Mouse (Mus musculus) layer of hippocampus, adult 2 months (tissue): Measurements from ENCODE around the gene Gsn. TPM values are rescaled to one million over a fixed set of nuclear protein-coding genes. Genes with fewer than 3 reads are reported as not detected.

Source experiments
- DNase-seq, 2 experiments: peaks; one replicate each; pipeline ENCODE4 v3.0.0; 2022; ENCODE audit warnings: low spot score in 2 of 2
- H3K27ac ChIP-seq: fragments of 200-600 bp; 2 replicates; pipeline ENCODE4 v1.8.1; 2022
- H3K4me3 ChIP-seq: fragments of 200-600 bp; 2 replicates; pipeline ENCODE4 v1.8.1; 2022; ENCODE audit warnings: mild to moderate bottlenecking
- CTCF ChIP-seq: fragments of 200-600 bp; conservative IDR thresholded peaks from 2 replicates; pipeline ENCODE4 v1.8.1; 2022; ENCODE audit warnings: antibody characterized with exemption, mild to moderate bottlenecking, moderate library complexity
- total RNA-seq, 2 experiments: library from RNA; stranded (reverse); gene quantifications; 2 replicates each; pipeline ENCODE4 v1.2.3; 2021

The Gsn gene
- total RNA-seq, 2 experiments from 2014 or later = 46.5 to 49.1 TPM

DNA sequence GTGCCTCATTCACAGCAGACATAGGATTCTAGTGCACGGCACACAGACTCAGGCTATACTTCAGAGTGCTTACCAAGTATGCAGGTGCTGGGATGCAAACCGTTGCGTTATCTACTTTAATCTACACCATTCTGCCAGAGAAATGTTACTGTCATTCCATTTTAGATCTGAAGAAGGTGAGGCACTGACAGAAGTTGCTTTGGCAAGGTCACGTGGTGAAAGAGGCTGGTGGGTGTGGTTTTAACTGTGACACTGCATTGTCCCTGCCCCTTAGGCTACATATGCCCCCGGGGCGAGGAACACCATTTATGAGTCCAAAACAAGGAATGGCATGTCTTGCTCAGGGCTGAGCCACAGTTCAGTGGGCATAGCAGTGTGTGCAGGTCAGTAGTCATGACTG lies 16.7 kb downstream of the Gsn start:
- H3K27ac ChIP-seq = peak overlapping the region; percentile 84

DNA sequence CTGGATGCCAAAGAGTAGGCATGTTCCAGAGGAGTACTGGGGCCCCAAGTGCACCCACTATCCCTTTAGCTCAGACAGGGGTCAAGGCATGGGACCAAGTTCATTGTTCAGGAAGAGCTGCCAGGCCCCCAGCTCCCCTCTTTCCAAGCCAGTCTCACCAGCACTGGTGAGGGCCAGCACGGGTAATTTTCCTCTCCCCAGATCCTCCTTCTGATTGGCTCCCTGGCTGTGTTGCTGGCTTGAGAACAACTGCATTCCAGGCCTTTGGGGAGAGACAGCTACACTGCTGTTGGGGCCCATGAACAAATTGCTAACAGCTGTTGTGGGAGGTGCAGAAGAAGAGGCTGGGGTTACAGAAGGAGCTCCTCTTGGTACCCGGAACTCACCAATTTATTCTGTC lies 17.4 kb downstream of the Gsn start:
- H3K27ac ChIP-seq = peak overlapping the region; percentile 84
- TF ChIP-seq CTCF = no peak
- no peak overlapping the region for H3K4me3 ChIP-seq
- DNase-seq = peak in 1 of 2 experiments; percentile 32

More for the DNA sequence above, 16.7 kb downstream of the Gsn start:
- no peak for TF ChIP-seq CTCF
- DNase-seq = no peak
- H3K4me3 ChIP-seq = no peak overlapping the region

DNA sequence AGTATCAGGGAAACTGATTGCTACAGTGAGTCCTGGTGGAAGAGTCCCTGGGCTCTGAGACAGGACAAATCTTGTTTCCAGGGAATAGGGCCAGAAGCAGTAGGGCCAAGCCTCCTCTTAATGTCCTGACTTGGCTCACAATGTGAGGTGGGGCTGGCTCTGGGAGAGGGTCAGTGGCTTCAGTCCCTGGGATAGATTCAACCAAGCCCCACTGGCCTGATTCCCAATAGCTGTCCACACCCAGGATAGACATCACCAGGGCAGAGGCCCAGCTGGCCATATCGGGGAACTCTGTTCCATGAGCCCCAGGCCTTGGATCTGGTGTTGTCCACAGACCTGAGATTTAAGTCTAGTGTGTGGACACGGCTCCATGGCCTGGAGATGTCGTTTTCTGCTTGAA lies 21.5 kb downstream of the Gsn start:
- no peak for TF ChIP-seq CTCF
- Histone ChIP-seq H3K27ac (peak overlapping the region; percentile 50), H3K4me3 (no peak overlapping the region)
- no peak for DNase-seq

DNA sequence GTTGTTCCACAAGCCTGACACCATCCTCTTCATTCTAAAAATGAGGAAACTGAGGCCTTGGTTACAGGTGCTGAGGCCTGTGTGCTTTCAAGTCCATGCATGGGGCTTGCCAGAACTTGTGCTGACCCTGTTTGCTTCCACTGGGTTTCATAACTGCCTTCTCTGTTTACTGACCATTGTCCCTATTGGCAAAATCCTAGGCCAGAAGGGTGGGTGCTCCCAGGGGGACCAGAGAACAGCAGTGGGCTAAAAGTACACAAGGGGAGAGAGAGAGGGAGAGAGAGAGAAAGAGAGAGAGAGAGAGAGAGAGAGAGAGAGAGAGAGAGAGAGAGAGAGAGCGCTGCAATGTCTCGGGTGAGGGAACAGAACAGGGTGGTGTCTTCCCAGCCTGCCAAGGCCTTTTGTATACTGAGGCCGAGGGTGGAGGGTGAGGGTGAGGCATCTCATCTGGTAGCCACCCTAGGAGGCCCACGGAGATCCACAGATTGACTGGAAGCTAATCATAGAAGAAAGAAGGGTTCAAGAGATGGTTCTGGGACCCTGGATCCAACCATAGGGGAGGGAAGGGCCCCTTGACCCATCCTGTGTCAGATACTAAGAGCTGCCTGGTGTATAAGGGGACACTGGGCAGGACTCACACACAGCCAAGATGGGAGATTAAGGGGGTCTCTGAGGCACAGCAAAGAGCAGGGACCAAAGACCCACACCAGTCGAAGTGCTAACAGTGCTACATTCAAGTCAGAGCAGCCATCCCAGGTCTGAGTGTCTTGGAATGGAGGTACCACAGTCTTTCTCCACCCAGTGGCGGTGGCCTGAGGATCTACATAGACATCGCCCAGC lies 22.4 kb downstream of the Gsn start:
- peak overlapping the region; percentile 50; the same call in 1 of the 2 replicates for H3K27ac ChIP-seq
- no peak for DNase-seq
- no peak overlapping the region for H3K4me3 ChIP-seq
- TF ChIP-seq CTCF = no peak

DNA sequence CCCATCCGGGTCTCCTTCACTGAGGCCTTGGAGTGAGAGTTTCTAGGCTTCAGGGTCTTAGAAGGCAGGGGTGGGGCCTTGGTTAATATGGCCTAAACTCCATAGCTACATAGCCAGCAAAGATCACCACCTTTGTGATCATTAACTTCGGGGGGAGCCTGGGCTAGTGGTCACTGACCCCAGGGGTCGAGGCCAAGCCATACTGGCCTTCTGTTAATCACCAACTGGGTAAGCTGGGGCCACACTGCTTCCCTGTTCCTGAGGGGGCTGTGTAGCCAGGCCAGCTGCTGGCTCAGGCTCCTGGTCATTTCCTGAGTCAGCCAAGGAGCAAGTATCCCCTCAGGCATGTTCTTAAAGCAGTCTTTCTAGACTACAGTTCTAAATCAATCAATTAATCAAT lies 23.8 kb downstream of the Gsn start:
- no peak for TF ChIP-seq CTCF
- no peak overlapping the region for H3K4me3 ChIP-seq
- H3K27ac ChIP-seq = peak overlapping the region; percentile 62; the same call in 1 of the 2 replicates
- no peak for DNase-seq

DNA sequence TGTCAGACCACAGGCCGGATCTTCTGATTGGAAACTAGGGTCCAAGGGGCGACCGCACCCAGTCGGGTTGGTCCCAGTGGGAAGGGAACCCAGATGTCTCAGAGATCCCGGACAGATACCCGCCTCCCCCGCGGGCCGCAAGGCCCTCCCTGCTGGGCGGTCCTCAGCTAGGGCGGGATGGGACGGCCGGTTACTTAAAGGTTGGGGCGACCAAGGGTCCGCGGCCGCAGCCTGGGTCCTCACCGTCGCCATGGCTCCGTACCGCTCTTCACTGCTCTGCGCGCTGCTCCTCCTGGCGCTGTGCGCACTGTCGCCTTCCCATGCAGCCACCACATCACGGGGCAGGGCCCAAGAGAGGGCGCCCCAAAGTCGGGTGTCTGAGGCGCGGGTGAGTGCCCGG lies 26.0 kb downstream of the Gsn start:
- TF ChIP-seq CTCF = no peak
- Histone ChIP-seq H3K27ac (peak overlapping the region; percentile 62; the same call in 1 of the 2 replicates), H3K4me3 (peak overlapping the region; percentile 46)
- no peak for DNase-seq

DNA sequence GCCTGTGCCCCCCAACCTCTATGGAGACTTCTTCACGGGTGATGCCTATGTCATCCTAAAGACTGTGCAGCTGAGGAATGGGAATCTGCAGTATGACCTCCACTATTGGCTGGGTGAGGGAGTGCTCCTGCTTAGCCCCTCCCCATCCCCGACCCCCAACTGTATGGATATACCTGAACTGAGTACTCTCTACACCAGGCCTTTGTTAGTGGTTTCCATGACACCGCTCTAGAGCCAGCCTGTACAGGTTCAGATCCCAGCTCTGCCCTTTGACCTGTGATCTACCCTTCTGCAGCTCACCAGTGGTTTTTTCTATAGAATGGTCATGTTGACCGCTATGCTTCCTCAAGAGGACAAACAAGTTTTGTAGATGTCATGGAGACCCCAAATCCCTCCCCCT lies 27.8 kb downstream of the Gsn start:
- no peak overlapping the region for H3K27ac ChIP-seq
- no peak overlapping the region for H3K4me3 ChIP-seq
- TF ChIP-seq CTCF = no peak
- DNase-seq = no peak

DNA sequence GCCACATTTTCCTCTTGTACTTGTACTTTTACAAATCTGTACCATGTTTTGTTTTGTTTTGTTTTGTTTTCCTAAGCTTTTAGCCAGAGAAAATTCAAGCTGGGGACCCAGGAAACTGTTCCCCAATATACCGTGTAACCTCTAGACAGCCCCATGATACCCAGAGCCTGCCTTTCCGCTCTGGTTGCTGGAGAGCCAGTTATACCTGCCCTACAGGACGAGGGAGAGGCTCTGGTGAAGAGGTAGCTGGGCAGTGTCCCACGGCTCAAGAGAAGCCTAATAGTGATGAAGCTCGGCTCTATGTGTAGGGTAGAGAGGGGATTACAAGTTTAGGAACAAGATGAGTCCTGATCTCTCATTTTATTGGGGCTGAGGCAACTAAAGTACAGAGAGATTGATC lies 29.0 kb downstream of the Gsn start:
- no peak overlapping the region for H3K4me3 ChIP-seq
- no peak overlapping the region for H3K27ac ChIP-seq
- no peak for TF ChIP-seq CTCF
- no peak for DNase-seq

DNA sequence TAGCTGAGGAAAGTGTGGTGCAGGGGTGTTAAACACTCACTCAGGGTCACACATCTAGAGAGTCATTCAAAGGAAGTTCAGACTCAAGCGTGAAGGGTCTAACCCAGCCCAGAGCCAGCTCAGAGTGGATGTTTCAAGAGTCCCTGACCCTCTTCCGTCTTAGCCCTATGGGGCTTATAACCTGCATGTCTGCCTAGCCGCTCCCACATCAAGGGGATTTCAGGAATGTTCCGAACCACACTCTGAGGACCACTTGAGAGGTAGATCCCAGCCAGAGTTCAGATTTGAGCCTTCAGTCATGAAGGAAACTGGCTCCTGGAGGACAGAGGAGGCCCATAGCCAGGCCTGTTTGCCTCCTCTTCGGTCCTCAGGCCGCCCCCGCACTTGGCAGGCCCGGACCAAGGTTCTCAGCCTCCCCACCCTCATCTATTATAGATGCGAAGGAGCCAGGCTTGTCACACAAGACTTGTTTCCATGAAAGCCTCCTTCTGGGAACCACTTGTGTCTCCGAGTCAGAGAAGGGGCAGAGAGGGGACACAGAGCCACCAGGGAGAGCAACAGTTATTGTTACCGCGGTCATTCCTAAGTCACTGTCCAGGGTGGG lies 30.9 kb downstream of the Gsn start:
- Histone ChIP-seq H3K4me3 (no peak overlapping the region), H3K27ac (no peak overlapping the region)
- DNase-seq = no peak
- no peak for TF ChIP-seq CTCF

DNA sequence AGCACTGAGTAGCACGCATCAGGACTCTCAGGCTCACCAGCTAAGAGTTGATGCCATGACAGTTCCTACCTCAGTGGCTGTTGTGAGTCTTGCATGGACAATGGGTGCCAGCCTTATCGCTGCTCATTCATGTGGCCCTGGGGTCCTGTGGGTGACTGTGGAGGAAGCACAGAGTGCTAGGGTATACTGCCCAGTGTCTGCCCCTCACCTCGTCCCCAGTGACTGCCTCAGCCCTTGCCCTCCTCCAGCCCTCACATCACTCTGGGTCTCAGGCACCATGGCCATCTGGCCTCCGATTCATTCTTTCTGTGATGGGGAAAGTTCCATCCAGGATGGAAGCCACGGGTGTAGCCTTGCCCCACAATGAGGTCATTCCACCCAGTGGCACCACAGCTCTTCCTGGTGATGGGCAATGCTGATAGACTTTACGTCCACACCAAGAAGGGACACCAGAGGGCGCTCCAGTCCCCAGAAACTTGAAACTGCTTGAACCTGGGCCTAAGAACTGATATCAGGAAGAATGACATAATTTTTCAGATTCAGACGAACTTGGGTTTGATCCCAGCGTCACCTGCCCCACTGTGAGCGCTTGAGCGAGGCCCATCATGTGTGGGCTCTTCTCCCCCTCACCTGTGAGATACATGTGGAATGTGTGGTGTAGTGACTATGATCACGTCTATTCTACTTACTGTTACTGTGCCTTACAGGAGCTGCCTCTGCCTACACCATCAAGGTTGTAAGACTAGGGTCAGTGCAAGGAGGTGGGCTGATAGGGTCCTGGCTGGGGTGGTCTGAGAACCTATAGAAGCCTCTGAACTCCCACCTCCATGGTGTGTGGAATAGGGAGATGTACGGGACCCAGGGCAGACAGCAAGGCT lies 32.8 kb downstream of the Gsn start:
- H3K27ac ChIP-seq = no peak overlapping the region
- peak; percentile 78 to 89 for DNase-seq
- no peak overlapping the region for H3K4me3 ChIP-seq
- TF ChIP-seq CTCF = peak; percentile 94

DNA sequence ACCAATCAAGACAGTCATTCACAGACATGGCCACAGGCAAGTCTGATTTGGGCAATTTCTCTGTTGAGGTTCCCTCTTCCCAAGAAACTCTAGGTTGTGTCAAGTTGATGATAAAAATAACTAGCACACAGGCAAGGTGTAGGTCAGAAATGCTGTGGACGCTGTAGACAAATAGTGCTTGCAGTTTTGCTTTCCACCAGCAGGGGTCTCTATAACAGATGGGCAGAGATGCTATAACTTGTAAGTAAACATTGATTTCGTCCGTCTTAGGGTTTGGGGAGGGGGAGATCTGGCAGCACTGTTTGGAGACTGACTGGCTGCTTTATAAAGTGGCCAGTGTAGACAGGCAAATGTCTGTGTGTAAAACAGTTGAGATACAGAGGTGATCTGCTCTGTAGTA lies 35.7 kb downstream of the Gsn start:
- DNase-seq = peak in 1 of 2 experiments; percentile 49
- peak; percentile 91 for TF ChIP-seq CTCF

DNA sequence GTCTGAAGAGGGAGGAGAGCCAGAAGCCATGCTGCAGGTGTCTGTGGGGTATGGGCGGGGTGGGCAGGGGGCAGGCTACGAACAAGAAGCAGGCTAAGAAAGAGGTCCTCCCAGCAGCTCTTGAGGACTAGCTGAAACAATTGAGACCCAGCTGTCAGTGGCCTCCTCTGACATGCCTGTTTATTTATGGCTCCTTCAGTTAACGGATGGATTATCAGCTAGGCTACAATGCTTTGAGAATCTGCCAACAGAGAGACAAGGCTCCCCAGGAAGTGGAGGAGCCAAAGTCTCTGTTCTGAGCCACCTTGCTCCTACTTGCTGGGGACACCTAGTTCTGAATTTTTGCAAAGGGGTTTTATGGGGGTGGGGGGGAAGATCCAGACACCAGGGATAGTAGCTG lies 36.5 kb downstream of the Gsn start:
- TF ChIP-seq CTCF = no peak
- no peak for DNase-seq
- no peak overlapping the region for H3K4me3 ChIP-seq

More for the DNA sequence above, 35.7 kb downstream of the Gsn start:
- Histone ChIP-seq H3K4me3 (no peak overlapping the region), H3K27ac (no peak overlapping the region)

DNA sequence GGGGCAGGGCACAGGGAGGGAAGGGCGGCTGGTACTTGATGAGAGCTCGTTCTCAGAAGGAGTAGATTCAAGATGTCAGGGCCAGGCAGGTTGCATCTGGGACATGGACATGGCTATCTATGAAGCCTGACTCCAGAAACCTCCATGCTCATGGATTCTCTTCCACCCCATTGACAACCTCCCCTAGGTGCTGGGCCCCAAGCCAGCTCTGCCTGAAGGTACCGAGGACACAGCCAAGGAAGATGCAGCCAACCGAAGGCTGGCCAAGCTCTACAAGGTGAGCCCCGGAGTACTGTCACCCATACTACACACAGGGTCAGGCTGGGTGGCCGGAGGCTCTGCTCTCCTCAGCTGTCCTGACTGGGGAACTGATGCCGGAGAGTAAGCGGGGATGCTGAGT lies 37.1 kb downstream of the Gsn start:
- Histone ChIP-seq H3K4me3 (no peak overlapping the region), H3K27ac (no peak overlapping the region)
- TF ChIP-seq CTCF = no peak
- no peak for DNase-seq

More for the DNA sequence above, 36.5 kb downstream of the Gsn start:
- H3K27ac ChIP-seq = no peak overlapping the region
